Mouse (Mus musculus) left cerebral cortex, adult 18-20 months (tissue): ENCODE results near the gene Tnnc1. TPM values are rescaled to one million over a fixed set of nuclear protein-coding genes. Genes with fewer than 3 reads are reported as not detected.

Experiments
- DNase-seq, 2 experiments: peaks; one replicate each; pipeline ENCODE4 v3.0.0; 2021 to 2022; ENCODE audit warnings: low spot score in 2 of 2, mixed read lengths in 1 of 2
- total RNA-seq, 2 experiments: library from RNA; stranded (reverse); gene quantifications; 2 replicates each; pipeline ENCODE4 v1.2.3; 2021

Gene Tnnc1
- total RNA-seq, 2 experiments from 2014 or later = 18.8 to 20.1 TPM

DNA sequence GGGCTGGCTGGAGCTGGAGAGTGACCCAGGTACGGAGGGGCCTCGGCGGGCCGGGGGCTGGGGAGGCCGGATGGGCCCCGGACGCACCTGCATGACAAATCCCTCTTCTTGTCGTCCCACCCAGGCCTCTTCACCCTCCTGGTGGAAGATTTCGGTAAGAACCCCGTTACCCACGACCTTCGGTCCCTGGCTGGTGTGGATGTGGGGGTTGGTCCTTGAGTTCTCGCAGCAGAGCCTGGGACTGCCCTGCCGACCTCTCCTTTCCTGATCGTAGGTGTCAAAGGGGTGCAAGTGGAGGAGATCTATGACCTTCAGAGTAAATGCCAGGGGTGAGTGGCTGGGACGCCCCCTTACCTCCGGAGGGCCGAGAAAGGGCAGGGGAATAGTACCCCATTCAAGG, 43.5 kb downstream of the Tnnc1 start:
- DNase-seq = no peak

- DNase-seq = no peak
Observed at GRCm38 (mm10) chr14:31252091-31252490, 44.0 kb downstream of the Tnnc1 start.

DNA sequence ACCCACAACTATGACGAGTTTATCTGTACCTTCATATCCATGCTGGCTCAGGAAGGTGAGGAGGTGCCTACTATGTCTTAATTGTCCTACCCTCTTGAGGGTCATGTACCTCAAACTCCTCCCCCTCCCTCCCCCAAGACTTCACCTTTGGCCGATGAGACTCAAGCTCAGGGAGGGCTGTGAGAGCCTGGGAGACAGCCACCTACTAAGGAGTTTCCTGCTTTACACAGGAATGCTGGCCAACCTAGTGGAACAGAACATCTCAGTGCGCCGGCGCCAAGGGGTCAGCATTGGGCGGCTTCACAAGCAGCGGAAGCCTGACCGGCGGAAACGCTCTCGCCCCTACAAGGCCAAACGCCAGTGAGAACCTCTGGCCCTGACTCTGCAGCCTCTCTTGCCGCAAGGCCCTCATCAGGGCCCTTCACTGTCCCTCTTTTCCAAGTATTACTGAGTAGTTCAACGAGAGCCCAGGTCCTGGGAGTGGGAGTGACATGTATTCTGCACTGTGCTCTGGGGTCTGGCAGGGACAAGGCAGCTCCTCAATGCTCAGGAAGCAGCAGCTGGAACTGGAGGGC, 50.5 kb downstream of the Tnnc1 start:
- no peak for DNase-seq

DNA sequence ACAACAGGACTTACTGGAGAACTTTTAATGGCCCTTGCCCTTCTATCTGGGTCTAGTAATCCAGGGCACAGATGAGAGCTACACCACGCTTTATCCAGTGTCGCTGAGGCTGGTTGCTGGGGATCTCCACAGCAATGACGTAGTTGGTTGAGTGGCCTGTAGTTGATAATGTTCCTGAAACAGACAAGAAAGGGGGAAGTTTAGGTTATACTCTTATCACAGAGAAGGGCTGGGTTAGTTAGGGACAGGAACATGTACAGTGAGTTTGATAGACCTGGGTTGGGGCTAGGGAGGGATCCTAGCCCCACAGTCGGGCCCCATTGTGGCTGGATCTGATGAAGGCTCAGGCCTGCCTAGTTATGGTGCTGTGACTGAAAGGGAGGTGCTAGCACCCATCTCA, 52.3 kb downstream of the Tnnc1 start:
- DNase-seq = no peak

- no peak for DNase-seq
Observed at GRCm38 (mm10) chr14:31260932-31261331, 52.8 kb downstream of the Tnnc1 start.

Other genes starting within 250 kb of the Tnnc1 start
- gene Glt8d1, start 206.9 kb upstream of the Tnnc1 start, total RNA-seq = 10 to 100 TPM; 34.0 to 38.2 TPM
- gene Spcs1, start 206.6 kb upstream of the Tnnc1 start, total RNA-seq = 100 to 1,000 TPM; 166 to 174 TPM
- 10 to 100 TPM; 52.3 to 54.5 TPM for gene Pbrm1, start 189.2 kb upstream of the Tnnc1 start, total RNA-seq
- 10 to 100 TPM; 42.1 to 53.0 TPM for gene Gnl3, start 189.2 kb upstream of the Tnnc1 start, total RNA-seq
- gene Smim4, start 79.4 kb upstream of the Tnnc1 start, total RNA-seq = 10 to 100 TPM; 22.8 to 29.7 TPM
- 1 to 10 TPM; 1.9 to 4.6 TPM for gene Nt5dc2, start 77.3 kb upstream of the Tnnc1 start, total RNA-seq
- gene Stab1, start 39.7 kb upstream of the Tnnc1 start, total RNA-seq = 10 to 100 TPM; 22.3 to 25.0 TPM
- 100 to 1,000 TPM; 359 to 363 TPM for gene Nisch, start 8.6 kb downstream of the Tnnc1 start, total RNA-seq
- 1 to 10 TPM; 4.7 to 5.3 TPM for gene Sema3g, start 9.5 kb downstream of the Tnnc1 start, total RNA-seq
- gene Phf7, start 43.0 kb downstream of the Tnnc1 start, total RNA-seq = 1 to 10 TPM; 3.2 to 4.1 TPM
- 100 to 1,000 TPM; 145 TPM for gene Bap1, start 43.1 kb downstream of the Tnnc1 start, total RNA-seq
- 1 to 10 TPM; 4.9 to 5.1 TPM for gene Dnah1, start 115.6 kb downstream of the Tnnc1 start, total RNA-seq
- gene Capn7, start 128.3 kb downstream of the Tnnc1 start, total RNA-seq = 10 to 100 TPM; 37.5 to 40.8 TPM
- gene Sh3bp5, start 227.8 kb downstream of the Tnnc1 start, total RNA-seq = 10 to 100 TPM; 61.4 to 68.3 TPM